Mouse (Mus musculus) urinary bladder, postnatal 4 days (tissue): ENCODE measurements around the gene Ube2h.
"Not testable (repeated sequence)": the region's sequence is repeated elsewhere in the genome, so short reads cannot be mapped to it uniquely, and the experiment has no call there.

Source experiments
- DNase-seq, 2 experiments: peaks; one replicate each; pipeline ENCODE4 v3.0.0; 2021 to 2022; ENCODE audit warnings: low spot score in 2 of 2

The Ube2h gene

DNA sequence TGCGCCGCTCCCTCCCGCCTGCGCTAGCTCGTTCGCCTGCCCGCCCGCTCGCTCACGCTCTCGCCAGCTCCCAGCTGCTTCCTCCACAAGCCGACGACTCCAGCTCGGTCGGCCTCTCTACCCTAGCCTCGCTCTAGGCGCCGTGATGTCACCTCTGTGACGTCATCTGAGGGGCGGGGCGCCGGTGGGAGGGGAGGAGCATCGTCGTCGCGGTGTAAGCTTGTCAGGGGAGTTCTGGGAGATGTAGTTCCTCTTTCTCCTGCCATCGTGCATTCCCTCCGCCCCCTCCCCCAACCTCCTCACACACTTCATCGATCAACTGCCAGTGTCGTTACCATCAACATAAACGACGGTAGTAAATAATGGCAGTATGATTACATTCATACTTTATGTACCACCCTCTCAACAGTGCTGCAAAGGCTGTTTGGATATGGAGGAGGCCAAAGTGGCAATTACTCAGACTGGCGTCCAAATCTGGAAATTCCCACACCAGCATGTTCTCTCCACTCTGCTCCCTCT, at the start of gene Ube2h:
Gene Ube2h, minus strand, starts transcription at position 141 of the 519 bp plus-strand sequence.
- peak; percentile 99 to 100 for DNase-seq

DNA sequence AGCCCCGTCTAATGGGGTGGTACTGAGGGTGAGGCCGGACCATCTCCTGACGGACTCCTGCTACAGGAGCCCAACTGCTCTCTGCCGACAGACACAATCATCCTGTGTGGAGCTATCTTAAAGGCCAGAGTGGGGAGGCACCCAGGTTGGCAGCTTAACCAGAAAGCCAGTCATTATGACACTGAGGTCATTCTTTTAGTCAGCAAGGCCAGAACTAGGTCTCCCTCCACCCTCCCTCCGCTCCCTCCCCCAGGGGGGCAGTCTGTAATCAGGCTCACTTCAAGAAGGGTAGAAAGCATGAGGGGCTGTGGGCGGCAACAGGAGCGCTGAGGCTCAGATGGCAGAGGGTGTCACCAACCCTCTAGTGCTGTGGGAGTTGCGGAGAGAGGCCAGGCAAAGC, 49.3 kb upstream of the Ube2h start:
- peak in 1 of 2 experiments; percentile 39 for DNase-seq

DNA sequence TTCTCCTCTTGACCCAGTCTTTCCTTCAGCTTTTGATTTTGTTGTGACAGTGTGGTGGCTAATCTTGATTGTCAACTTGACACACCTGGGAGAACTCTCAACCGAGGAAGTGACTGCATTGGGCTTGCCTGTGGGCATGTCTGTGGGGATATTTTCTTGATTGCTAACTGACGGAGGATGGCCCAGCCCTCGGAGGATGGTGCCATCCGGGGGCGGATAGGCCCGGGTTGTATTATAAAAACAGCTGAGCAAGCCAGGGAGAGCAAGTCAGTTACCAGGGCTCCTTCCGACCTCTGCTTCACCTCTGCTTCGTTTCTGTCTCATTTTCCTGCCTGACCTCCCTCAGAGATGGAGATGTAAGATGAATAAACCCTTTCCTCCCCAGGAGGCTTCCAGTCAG, 48.4 kb upstream of the Ube2h start:
- DNase-seq = no peak

DNA sequence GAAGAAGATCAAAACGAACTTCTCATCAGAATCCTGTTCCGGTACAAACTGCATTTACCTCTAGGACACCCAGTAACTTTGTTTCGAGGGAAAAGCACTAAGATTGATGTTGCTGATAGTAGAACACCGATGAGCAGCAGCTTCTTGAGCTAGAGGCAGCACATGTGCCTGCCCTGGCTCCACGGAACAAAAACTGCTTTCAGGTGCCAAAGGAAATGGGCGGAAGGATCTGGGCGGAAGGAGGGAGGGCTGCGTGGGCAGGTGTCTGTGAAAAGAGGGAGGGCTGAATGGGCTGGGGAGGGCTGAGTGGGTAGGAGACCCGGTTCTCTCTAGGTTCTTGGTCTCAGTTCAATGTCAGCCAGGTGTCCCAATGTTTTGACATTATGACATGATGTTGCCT, 47.0 kb upstream of the Ube2h start:
- no peak for DNase-seq

DNA sequence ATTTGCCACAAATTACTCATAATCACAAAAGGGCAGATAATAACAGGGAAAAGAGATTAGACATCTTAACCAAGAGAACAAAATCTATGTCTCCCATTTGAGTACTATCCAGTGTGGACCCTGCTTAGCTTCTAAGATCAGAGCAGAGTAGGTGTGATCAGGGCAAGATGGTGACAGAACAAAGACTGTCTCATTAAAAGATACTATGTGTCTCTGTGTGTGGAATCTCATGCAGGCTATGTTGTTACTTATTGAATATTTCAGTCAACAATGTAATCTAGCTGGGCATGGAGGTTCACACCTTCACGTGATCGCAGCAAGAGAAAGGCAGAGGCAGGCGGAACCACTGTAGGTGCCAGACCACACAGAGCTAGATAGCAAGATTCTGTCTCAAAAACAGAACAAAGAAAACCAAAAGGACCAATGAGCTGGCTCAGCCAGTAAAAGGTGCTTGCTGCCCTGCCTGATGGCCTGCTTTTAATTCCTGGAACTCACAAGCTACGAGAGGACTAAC, 43.0 kb upstream of the Ube2h start:
- no peak for DNase-seq

DNA sequence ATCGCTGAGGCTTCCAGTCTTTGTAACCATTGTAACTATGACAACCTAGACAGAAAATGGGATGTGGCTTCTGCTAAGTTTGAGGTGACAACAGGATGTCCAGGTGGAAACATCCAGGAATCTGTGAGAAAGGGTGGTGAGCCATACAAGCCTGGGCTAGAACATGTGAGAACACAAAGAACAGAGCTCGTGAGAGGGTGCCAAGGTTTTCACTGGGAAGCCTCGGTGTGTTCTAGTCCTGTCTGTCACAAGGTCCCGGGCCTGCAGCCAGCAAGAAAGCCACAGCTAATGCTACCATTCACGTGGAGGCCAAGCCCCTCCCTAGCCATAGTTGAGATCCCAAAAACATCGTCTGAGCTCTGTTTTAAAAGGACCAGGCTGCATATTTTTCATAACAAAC, 42.4 kb upstream of the Ube2h start:
- no peak for DNase-seq

DNA sequence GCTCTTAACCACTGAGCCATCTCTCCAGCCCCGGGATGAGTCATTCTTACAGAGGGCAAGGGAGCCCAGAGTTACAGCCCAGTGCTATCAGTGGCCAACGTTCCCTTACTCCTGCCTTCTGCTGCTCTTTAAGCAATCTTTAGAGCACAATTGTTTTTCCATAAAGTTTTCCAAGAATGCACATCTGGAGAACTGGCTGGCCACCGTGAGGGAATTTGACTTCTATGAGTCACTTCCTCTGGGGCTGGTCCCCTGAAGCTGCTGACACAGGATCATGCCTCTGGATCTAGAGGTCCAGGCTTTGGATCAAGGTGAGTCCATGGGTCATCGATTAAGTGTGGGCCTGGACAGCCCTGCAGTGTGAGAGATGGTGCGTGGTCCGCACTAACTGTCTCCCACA, 39.7 kb upstream of the Ube2h start:
- DNase-seq = no peak

DNA sequence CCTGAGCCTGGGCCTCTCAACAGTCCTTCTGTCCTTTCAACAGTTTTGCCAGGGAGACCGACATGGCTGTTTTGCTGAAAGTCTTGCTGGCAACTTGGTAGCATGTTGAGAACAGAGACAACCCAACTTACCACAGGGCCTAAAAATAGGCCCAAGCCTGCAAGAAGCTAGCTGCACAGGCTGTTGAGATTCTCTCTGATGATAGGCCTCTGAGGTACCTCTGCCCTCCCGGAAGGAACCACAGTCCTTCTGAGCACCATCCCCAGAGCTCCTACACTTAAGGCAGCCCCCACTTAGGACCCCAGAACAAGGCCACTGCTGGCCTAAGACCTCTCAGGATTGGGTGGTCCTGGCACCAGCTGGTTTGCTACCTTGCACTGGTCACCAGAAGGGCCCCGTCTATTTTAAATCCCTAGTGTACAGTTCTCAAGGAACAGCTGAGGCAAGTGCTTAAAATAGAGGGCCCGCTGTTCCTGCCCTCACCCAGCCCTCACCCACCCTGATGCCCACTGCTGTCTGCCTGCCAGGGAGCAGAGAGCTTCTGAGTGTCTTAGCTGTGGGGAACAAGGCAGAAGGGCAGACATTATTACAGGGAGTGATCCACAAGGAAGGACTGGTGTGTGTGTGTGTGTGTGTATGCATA, 36.0 kb upstream of the Ube2h start:
- no peak for DNase-seq

DNA sequence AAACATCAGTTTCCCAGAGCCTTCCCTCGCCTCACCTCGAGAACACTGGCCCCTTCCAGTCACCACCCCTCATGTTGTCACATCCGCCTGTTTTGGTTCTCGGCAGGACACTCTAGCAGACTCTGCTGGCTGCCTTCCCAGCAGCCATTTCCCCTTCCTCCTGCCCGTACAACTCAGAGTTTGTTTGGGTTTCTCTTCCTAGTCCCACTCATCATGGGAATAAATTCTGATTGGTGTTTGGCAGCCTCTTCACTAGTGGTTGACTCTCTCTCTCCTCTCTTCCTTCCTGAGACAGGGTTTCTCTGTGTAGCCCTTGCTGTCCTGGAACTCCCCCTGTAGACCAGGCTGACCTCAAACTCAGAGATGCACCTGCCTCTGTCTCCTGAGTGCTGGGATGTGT, 32.6 kb upstream of the Ube2h start:
- DNase-seq = peak; percentile 30 to 66

DNA sequence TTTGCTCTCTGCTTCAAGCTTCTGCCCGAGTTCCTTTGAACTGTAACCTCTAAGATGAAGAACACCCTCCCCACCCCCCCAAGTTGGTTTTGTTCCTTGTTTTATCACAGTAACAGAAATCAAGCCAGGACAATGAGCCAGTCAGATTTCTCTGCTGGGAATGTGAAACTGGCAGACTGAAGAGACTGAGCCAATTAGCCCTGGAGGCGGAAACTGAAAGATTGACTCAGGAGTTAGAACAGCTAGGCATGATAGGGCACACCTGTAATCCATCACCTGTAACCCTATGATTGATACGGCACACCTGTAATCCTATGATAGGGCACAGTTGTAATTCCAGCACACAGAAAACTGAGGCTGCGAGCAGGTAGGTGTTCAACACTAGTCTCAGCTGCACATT, 27.9 kb upstream of the Ube2h start:
- DNase-seq = no peak

DNA sequence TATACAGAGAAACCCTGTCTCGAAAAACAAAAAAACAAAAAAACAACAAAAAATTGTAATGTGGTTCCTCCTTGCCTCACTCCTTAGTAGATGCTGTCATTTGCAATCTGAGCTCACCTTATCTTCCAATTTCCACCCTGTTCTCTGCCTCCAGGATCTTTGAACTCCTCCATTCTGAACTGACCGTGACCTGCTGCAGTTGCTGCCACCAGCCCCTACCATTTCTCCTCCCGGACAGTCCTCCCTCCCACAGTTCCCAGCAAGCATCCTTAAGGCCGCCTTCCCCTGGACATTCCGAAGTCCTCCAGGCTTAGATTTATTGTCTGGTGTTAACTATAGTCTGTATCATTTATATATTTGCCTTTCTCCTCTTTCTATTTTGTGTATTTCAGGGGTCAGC, 26.4 kb upstream of the Ube2h start:
- DNase-seq = no peak

DNA sequence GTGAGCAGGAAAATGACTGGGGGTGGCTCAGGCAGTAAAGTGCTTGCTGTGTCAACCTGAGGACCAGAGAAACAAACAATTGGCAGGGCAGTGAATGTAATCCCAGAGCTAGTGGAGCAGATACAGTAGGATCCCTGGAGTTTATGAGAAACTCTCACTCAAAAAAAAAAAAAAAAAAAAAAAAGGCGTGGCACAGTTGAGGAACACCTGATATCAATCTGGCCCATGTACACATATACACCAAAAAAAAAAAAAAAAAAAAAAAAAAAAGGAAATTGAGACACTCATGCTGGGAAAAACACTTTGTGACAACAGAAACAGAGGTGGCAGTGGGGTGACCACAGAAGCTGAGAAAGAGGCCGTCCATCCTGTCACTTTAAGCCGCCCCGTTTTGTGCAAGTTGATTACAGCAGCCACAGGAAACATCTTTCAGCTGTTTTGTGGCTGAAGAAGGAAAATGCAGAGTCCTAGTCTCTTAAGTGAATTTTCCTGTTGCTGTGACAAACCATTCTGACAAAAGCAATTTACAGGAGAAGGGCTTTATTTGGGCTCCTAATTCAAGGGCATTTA, 21.7 kb upstream of the Ube2h start:
- no peak for DNase-seq

DNA sequence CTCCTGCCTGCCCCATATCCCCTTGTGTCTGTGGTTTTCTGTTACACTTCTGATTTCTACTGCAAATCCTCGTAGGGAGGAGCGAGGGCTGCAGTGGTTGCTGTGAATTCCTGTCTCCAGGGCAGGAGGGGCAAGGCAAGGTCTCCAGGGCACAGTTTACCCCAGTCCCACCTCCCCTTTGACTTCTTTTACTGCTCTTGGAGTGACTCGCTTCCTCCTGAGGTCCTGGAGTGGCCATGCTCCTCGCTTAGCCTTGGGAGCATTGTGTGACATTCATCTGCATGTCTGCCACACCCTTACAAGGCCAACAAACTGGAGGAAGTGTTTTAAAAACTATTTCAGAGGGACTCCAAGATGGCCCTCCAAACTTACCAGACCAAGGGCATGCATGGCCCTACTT, 16.7 kb upstream of the Ube2h start:
- no peak for DNase-seq

DNA sequence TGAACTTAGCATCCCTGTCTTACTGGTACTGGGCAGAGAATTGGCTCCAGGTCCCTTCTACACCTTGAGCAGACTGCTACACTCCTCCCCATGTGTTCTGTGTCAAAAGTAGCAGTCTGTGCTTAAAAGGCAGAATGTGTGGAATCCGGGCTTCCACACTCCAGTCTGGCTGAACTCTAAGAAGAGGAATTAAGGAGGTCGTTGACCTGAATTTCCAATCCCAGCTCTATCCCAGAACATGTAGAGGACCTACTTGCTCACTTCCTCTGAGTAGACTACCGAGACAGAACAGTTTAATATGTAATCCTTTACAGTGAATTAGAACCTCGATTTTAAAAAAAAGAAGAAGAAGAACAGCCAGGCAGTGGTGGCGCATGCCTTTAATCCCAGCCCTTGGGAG, 14.9 kb upstream of the Ube2h start:
- no peak for DNase-seq

DNA sequence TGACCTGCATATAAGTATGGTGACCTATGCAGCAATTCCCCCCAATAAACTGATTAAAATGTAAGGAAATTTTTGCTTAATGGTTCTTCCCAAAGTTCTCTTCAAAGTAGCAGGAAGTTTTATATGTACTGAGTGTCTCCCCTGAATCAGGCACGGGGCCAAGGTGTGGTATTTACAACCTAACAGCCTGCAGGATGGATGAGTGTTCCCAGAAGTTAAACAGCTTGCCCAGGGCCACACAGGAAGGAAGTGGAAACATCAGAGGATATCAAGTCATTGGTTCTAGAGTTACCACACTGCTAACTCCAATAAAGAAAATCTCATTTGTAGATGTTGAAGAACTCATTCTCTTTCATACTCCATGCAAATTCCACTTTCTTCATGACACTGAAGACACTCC, 7.7 kb upstream of the Ube2h start:
- DNase-seq = no peak

DNA sequence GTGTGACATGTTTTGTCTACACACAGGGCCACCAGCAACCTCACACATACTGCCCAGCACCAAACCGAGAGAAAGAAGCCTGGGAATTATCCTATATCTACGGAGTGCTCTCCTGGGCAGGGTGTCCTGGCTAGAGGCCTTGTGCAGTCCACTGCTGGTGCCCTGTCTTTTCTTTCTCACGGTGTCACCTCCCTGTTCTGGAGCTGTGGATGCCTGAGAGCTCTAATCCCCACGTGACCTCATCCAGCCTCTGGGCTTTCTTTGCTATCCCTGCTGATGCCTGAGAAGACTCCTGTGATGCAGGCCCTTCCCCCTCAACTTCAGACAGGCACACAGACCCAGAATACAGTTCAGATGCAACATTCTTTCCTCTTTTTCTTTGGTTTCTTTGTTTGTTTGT, 4.4 kb upstream of the Ube2h start:
- DNase-seq = no peak

DNA sequence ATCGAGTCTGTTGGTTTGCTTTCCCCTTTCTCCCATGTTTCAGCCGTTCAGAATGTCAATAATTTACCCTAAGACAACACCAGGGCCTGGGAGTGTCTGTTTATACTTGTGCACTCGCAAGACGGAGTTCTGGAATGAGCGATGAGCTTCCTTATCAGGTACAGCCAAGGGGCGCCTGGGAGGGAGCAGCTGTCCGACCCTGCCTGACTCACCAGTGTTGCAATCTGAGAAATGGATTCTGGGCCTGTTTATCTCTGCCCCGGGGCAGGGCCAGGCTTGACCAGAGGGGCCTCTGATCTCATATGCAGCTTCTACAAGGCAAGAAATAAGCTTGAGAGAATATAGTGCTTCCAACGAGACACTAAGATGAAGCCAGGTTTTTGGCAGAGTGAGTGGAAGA, 3.4 kb upstream of the Ube2h start:
- peak; percentile 63 to 70 for DNase-seq

DNA sequence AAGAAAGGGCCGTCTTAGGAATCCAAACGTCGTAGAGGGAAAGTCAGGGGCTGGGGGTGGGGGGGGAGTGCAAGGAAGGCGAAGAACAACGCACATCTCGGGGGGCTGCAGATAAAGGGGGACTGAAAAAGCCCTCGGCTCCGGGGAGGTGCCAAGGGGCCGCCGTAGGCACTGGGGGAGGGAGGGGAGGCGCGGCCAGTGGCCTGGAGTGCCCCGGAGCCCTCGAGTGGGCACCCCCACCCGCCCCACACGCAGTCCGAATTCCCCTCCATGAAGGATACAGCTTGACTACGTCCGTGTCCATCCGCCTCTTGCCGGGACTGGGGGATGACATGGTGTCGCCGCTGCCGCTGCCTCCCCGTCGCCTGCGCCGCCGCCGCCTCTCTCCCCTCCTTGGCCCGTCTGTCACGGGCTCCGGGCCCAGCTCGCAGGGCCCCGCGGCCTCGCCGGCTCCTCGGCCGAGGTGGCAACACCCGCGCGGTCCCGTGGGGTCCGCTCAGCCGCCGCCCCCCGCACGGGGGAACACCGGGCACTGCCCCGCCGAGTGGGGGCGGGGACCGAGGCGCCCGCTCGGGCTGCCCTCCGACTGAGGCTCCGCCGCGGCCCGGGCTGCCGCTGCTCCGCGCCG, 454 bp downstream of the Ube2h start:
- DNase-seq = not testable (repeated sequence)

DNA sequence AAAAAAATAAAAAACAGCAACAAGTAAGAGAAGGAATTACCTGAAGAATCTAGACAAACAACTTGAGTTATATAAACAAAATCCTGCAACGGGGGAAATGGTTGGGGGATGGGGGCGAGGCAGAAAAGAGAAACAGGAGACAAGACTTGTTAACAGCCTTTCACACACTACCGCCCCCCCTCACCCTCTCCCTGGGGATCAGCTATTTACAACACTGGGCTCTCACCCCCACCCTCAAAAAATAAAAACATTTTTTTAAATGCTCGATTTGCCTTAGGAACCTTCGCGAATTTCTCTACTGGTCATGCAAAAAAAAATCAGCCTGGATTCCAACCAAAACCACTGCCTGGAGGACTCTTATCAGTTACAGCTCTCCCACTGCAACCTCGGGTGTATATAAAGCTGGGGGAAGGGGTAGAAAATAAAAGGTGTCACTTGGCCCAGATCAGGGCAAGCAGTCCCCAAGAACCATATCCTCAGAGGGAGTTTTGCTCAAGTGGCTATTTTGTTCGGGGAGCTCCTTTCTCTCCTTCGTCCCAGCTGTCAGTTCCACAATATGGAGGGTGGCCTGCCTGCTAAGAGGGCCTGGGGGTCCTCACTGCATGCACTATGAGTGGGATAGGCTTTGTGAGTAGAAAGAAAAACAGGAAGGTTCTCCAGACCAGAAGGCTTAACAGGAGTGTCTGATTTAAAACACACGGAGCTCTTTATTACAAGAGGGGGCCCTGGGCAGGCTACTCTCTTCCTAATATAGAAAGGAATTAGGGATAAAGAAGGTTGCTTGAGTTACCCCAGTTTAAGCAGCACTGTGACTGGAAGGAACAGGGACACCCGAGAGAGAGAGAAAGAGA, 1.3 kb downstream of the Ube2h start:
- DNase-seq = no peak

DNA sequence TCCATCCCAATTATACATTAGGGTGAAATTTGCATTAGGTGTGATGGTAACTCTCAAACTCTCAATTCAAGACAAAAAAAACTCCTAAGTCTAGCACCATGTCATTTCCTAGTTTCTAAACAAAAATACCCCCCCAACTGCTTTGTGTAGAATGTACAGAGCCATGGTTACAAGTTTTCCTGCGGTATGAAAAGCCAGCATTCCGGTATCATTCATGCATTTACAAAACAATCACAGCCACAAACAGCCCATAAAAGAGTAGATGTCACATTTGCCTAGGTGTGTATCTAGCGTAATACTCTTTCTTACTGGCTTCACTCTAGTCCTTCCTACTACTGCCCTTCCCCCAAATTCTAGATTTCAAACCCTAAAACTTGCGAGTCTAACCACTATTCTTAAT, 2.2 kb downstream of the Ube2h start:
- DNase-seq = no peak

DNA sequence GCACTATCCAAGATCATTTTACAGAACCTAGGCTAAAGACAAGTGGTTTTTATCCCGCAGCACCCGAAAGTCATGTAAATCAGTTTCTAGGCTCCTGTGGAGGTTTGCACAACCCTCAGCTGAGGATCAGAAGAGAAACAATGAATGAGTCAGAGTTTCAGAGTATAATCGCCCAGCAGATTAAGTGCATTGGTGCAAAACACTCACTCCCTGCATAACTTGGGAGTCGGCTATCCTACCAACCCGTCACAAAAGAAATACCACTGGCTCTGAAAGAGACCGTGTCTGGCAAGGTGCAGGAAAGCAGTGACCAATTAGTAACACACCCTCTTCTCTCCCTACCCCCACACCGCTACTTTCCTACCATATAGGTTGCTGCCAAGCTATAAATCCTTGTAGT, 3.4 kb downstream of the Ube2h start:
- DNase-seq = no peak

DNA sequence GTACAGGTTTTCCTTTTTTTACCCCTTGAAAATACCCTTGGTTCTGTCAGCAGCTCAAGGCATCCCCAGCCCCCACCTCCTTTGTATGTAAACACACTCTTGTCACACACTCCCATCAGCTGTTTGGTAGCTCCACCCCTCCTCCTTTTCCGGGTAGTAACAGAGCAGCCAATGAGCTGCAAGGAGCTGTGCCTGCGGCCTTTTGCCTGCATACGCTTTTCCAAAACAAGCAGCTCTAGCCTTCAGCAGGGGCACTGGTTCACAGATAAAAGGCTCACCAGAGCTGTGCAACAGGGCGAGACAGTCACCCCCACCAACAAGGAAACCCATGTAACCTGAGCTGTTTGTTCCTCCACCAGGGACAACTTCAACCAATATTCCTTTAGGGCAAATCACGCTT, 4.0 kb downstream of the Ube2h start:
- peak; percentile 78 for DNase-seq
